Mouse (Mus musculus) MEL (cell line): ENCODE data around the gene Drg1. TPM values are rescaled to one million over a fixed set of nuclear protein-coding genes. Genes with fewer than 3 reads are reported as not detected.
A peak's percentile ranks its signal among the peaks of the same experiment; 100 is the strongest.

Source experiments
- DNase-seq: peaks from one replicate; pipeline ENCODE4 v3.0.0; 2011; ENCODE audit warnings: low read depth, low spot score
- H3K27ac ChIP-seq: 2 replicates; pipeline ENCODE4 v1.5.1; 2012; ENCODE audit warnings: low read depth, mild to moderate bottlenecking, control low read depth, low read length, moderate library complexity; ENCODE audit not compliant: control insufficient read depth
- H3K27me3 ChIP-seq, 2 experiments: fragments of 150-350 bp in 1 of 2; sonication (generic) in 1 of 2; 2 replicates each; pipeline ENCODE4 v1.6.1; 2012; ENCODE audit warnings: low read length in 2 of 2, mild to moderate bottlenecking in 2 of 2, improper control_type of control experiment in 1 of 2, moderate library complexity in 1 of 2; ENCODE audit not compliant: insufficient read depth in 2 of 2, control insufficient read depth in 1 of 2
- H3K36me3 ChIP-seq, 2 experiments: 2 replicates each; pipeline ENCODE4 v1.6.1; 2012 to 2014; ENCODE audit warnings: low read length in 2 of 2, improper control_type of control experiment in 1 of 2, inconsistent platforms in 1 of 2, mild to moderate bottlenecking in 1 of 2; ENCODE audit not compliant: insufficient read depth in 2 of 2, control insufficient read depth in 1 of 2
- H3K4me1 ChIP-seq, 2 experiments: fragments of 150-350 bp in 1 of 2; sonication (generic) in 1 of 2; 2 replicates each; pipeline ENCODE4 v1.6.1; 2012; ENCODE audit warnings: low read length in 2 of 2, improper control_type of control experiment in 1 of 2, mild to moderate bottlenecking in 1 of 2; ENCODE audit not compliant: insufficient read depth in 2 of 2, control insufficient read depth in 1 of 2
- H3K4me3 ChIP-seq, 2 experiments: fragments of 150-350 bp in 1 of 2; sonication (generic) in 1 of 2; 2 replicates each; pipeline ENCODE4 v1.5.1; 2012; ENCODE audit warnings: low read depth in 2 of 2, low read length in 2 of 2, mild to moderate bottlenecking in 2 of 2, moderate library complexity in 2 of 2, control low read depth in 1 of 2, improper control_type of control experiment in 1 of 2; ENCODE audit not compliant: control insufficient read depth in 1 of 2, insufficient read depth in 1 of 2
- H3K79me2 ChIP-seq: 2 replicates; pipeline ENCODE4 v1.6.1; 2012; ENCODE audit warnings: mild to moderate bottlenecking, low read length, moderate library complexity; ENCODE audit not compliant: control insufficient read depth, poor library complexity, insufficient read depth
- H3K9ac ChIP-seq: 2 replicates; pipeline ENCODE4 v1.6.1; 2012; ENCODE audit warnings: low read depth, mild to moderate bottlenecking, control low read depth, low read length, moderate library complexity; ENCODE audit not compliant: control insufficient read depth, poor library complexity, severe bottlenecking
- H3K9me3 ChIP-seq: fragments of 150-350 bp; sonication (generic); replicated peaks from 2 replicates; pipeline ENCODE4 v1.6.1; 2012; ENCODE audit warnings: mild to moderate bottlenecking, low read length, improper control_type of control experiment, moderate library complexity; ENCODE audit not compliant: insufficient read depth
- CHD1 ChIP-seq: IDR thresholded peaks from 2 replicates; pipeline ENCODE4 v1.6.1; 2012; ENCODE audit warnings: low read depth, mild to moderate bottlenecking, inconsistent platforms, low read length, improper control_type of control experiment
- CHD2 ChIP-seq: IDR thresholded peaks from 2 replicates; pipeline ENCODE4 v1.6.1; 2011; ENCODE audit warnings: low read length, improper control_type of control experiment
- CTCF ChIP-seq, 3 experiments: IDR thresholded peaks in 2 of 3; conservative IDR thresholded peaks in 1 of 3; 2 replicates each; pipeline ENCODE4 v1.5.1; 2011 to 2012; ENCODE audit warnings: low read length in 3 of 3, low read depth in 2 of 3, mild to moderate bottlenecking in 2 of 3, improper control_type of control experiment in 1 of 3, inconsistent platforms in 1 of 3, mixed read lengths in 1 of 3, moderate library complexity in 1 of 3; ENCODE audit not compliant: control insufficient read depth in 1 of 3, insufficient read depth in 1 of 3, poor library complexity in 1 of 3, severe bottlenecking in 1 of 3
- E2F4 ChIP-seq: IDR thresholded peaks from 2 replicates; pipeline ENCODE4 v1.6.1; 2011; ENCODE audit warnings: low read depth, low read length, improper control_type of control experiment, borderline replicate concordance
- ELF1 ChIP-seq: IDR thresholded peaks from 2 replicates; pipeline ENCODE4 v1.6.1; 2014; ENCODE audit warnings: low read depth, mild to moderate bottlenecking, inconsistent platforms, low read length, improper control_type of control experiment, moderate library complexity
- EP300 ChIP-seq, 2 experiments: IDR thresholded peaks; 2 replicates each; pipeline ENCODE4 v1.6.1; 2011; ENCODE audit warnings: improper control_type of control experiment in 2 of 2, low read length in 2 of 2, low read depth in 1 of 2, mild to moderate bottlenecking in 1 of 2
- ETS1 ChIP-seq: IDR thresholded peaks from 2 replicates; pipeline ENCODE4 v1.6.1; 2012; ENCODE audit warnings: low read depth, mild to moderate bottlenecking, inconsistent platforms, low read length, improper control_type of control experiment, moderate library complexity
- GABPA ChIP-seq: IDR thresholded peaks from 2 replicates; pipeline ENCODE4 v1.6.1; 2012; ENCODE audit warnings: low read depth, mild to moderate bottlenecking, inconsistent platforms, low read length, improper control_type of control experiment, moderate library complexity
- GATA1 ChIP-seq: IDR thresholded peaks from 2 replicates; pipeline ENCODE4 v1.6.1; 2011; ENCODE audit warnings: low read depth, low read length, improper control_type of control experiment
- HCFC1 ChIP-seq: IDR thresholded peaks from 2 replicates; pipeline ENCODE4 v1.6.1; 2012; ENCODE audit warnings: low read depth, mild to moderate bottlenecking, inconsistent platforms, low read length, improper control_type of control experiment, moderate library complexity
- JUND ChIP-seq: IDR thresholded peaks from 2 replicates; pipeline ENCODE4 v1.6.1; 2011; ENCODE audit warnings: low read depth, mild to moderate bottlenecking, improper control_type of control experiment, low read length
- KAT2A ChIP-seq: conservative IDR thresholded peaks from 2 replicates; pipeline ENCODE4 v1.6.1; 2012; ENCODE audit warnings: low read depth, low read length, improper control_type of control experiment, inconsistent platforms
- MAFK ChIP-seq: IDR thresholded peaks from 2 replicates; pipeline ENCODE4 v1.6.1; 2011; ENCODE audit warnings: low read depth, mild to moderate bottlenecking, low read length, improper control_type of control experiment, borderline replicate concordance
- MAX ChIP-seq: IDR thresholded peaks from 2 replicates; pipeline ENCODE4 v1.6.1; 2011; ENCODE audit warnings: low read length, improper control_type of control experiment
- MAZ ChIP-seq: IDR thresholded peaks from 2 replicates; pipeline ENCODE4 v1.6.1; 2012; ENCODE audit warnings: low read depth, mild to moderate bottlenecking, inconsistent platforms, low read length, improper control_type of control experiment
- MEF2A ChIP-seq: IDR thresholded peaks from 2 replicates; pipeline ENCODE4 v1.6.1; 2014; ENCODE audit warnings: low read depth, mild to moderate bottlenecking, inconsistent platforms, low read length, improper control_type of control experiment; ENCODE audit not compliant: poor library complexity, insufficient replicate concordance, severe bottlenecking; ENCODE audit errors: extremely low read depth
- MXI1 ChIP-seq: IDR thresholded peaks from 2 replicates; pipeline ENCODE4 v1.6.1; 2011; ENCODE audit warnings: mild to moderate bottlenecking, low read depth, low read length, improper control_type of control experiment
- MYB ChIP-seq: IDR thresholded peaks from 2 replicates; pipeline ENCODE4 v1.6.1; 2011; ENCODE audit warnings: mild to moderate bottlenecking, low read depth, low read length, improper control_type of control experiment
- MYC ChIP-seq: IDR thresholded peaks from 2 replicates; pipeline ENCODE4 v1.6.1; 2011; ENCODE audit warnings: low read depth, mild to moderate bottlenecking, low read length, improper control_type of control experiment, moderate library complexity
- NELFE ChIP-seq: IDR thresholded peaks from 2 replicates; pipeline ENCODE4 v1.6.1; 2011; ENCODE audit warnings: low read depth, low read length, improper control_type of control experiment
- NRF1 ChIP-seq: IDR thresholded peaks from 2 replicates; pipeline ENCODE4 v1.6.1; 2014; ENCODE audit warnings: low read depth, mild to moderate bottlenecking, inconsistent platforms, low read length, improper control_type of control experiment, moderate library complexity; ENCODE audit not compliant: poor library complexity, insufficient read depth, severe bottlenecking
- POLR2A ChIP-seq, 2 experiments: IDR thresholded peaks; 2 replicates each; pipeline ENCODE4 v1.6.1; 2011 to 2012; ENCODE audit warnings: low read length in 2 of 2, mild to moderate bottlenecking in 2 of 2, control low read depth in 1 of 2, improper control_type of control experiment in 1 of 2, low read depth in 1 of 2, moderate library complexity in 1 of 2; ENCODE audit not compliant: control insufficient read depth in 1 of 2, insufficient read depth in 1 of 2, poor library complexity in 1 of 2
- POLR2AphosphoS2 ChIP-seq: IDR thresholded peaks from 2 replicates; pipeline ENCODE4 v1.6.1; 2011; ENCODE audit warnings: low read length, improper control_type of control experiment
- POLR2AphosphoS5 ChIP-seq: IDR thresholded peaks from 2 replicates; pipeline ENCODE4 v1.6.1; 2012; ENCODE audit warnings: low read depth, borderline replicate concordance, mild to moderate bottlenecking, inconsistent platforms, low read length, moderate library complexity, mixed read lengths
- RAD21 ChIP-seq: IDR thresholded peaks from 2 replicates; pipeline ENCODE4 v1.6.1; 2011; ENCODE audit warnings: mild to moderate bottlenecking, low read depth, low read length, improper control_type of control experiment
- RCOR1 ChIP-seq: IDR thresholded peaks from 2 replicates; pipeline ENCODE4 v1.6.1; 2012; ENCODE audit warnings: low read depth, mild to moderate bottlenecking, inconsistent platforms, low read length, improper control_type of control experiment
- SIN3A ChIP-seq: IDR thresholded peaks from 2 replicates; pipeline ENCODE4 v1.6.1; 2012; ENCODE audit warnings: low read length, improper control_type of control experiment, inconsistent platforms
- SMC3 ChIP-seq: IDR thresholded peaks from 2 replicates; pipeline ENCODE4 v1.6.1; 2011; ENCODE audit warnings: low read depth, low read length, improper control_type of control experiment
- TAL1 ChIP-seq: IDR thresholded peaks from 2 replicates; pipeline ENCODE4 v1.6.1; 2012; ENCODE audit warnings: mild to moderate bottlenecking, inconsistent platforms, low read length, moderate library complexity, mixed read lengths
- TBP ChIP-seq: IDR thresholded peaks from 2 replicates; pipeline ENCODE4 v1.8.0; 2011; ENCODE audit warnings: low read depth, low read length, improper control_type of control experiment
- TCF12 ChIP-seq: IDR thresholded peaks from 2 replicates; pipeline ENCODE4 v1.6.1; 2014; ENCODE audit warnings: low read depth, mild to moderate bottlenecking, inconsistent platforms, low read length, improper control_type of control experiment, moderate library complexity
- UBTF ChIP-seq: IDR thresholded peaks from 2 replicates; pipeline ENCODE4 v1.6.1; 2012; ENCODE audit warnings: low read depth, mild to moderate bottlenecking, inconsistent platforms, low read length, improper control_type of control experiment, moderate library complexity, borderline replicate concordance; ENCODE audit not compliant: insufficient read depth
- USF1 ChIP-seq: IDR thresholded peaks from 2 replicates; pipeline ENCODE4 v1.6.1; 2014; ENCODE audit warnings: low read depth, mild to moderate bottlenecking, inconsistent platforms, low read length, improper control_type of control experiment, moderate library complexity
- USF2 ChIP-seq, 2 experiments: IDR thresholded peaks; 2 replicates each; pipeline ENCODE4 v1.6.1; 2011 to 2012; ENCODE audit warnings: improper control_type of control experiment in 2 of 2, low read length in 2 of 2, borderline replicate concordance in 1 of 2, inconsistent platforms in 1 of 2, low read depth in 1 of 2, mild to moderate bottlenecking in 1 of 2; ENCODE audit not compliant: insufficient read depth in 1 of 2
- ZC3H11A ChIP-seq: IDR thresholded peaks from 2 replicates; pipeline ENCODE4 v1.6.1; 2012; ENCODE audit warnings: low read depth, mild to moderate bottlenecking, inconsistent platforms, low read length, improper control_type of control experiment
- ZKSCAN1 ChIP-seq: IDR thresholded peaks from 2 replicates; pipeline ENCODE4 v1.6.1; 2012; ENCODE audit warnings: low read depth, mild to moderate bottlenecking, inconsistent platforms, low read length, improper control_type of control experiment, moderate library complexity
- ZMIZ1 ChIP-seq: IDR thresholded peaks from 2 replicates; pipeline ENCODE4 v1.6.1; 2012; ENCODE audit warnings: low read depth, mild to moderate bottlenecking, inconsistent platforms, low read length, improper control_type of control experiment, moderate library complexity
- ZNF384 ChIP-seq: IDR thresholded peaks from 2 replicates; pipeline ENCODE4 v1.6.1; 2012; ENCODE audit warnings: low read depth, mild to moderate bottlenecking, inconsistent platforms, low read length, improper control_type of control experiment
- polyA plus RNA-seq, 2 experiments: library from polyadenylated mRNA; stranded (reverse) in 1 of 2; unstranded in 1 of 2; fragments of >175 nt in 1 of 2; fragments of >200 nt in 1 of 2; gene quantifications; 2 replicates each; pipeline versions ENCODE4 v1.2.1 to v1.2.4; 2012; ENCODE audit warnings: low replicate concordance in 2 of 2, low read depth in 1 of 2; ENCODE audit not compliant: insufficient read length in 2 of 2, insufficient read depth in 1 of 2, missing spikeins in 1 of 2
- total RNA-seq: library from RNA; depleted of rRNA; stranded (reverse); fragments of 300-350 nt; gene quantifications from 2 replicates; pipeline ENCODE4 v1.2.3, GENCODE M21; 2012

Drg1 gene
- total and polyA plus RNA-seq, 3 experiments, result 161 to 1,664 (median 212) TPM

- H3K9ac ChIP-seq, result peak overlapping the region; percentile 32
- H3K4me1 ChIP-seq, result peaks cover 35 to 47% of the 10 kb centered on the region in 2 experiments
- H3K27ac ChIP-seq, result peak overlapping the region; percentile 78
- H3K4me3 ChIP-seq, result no peak overlapping the region
- peaks cover 7 to 47% of the 10 kb centered on the region in 2 experiments for H3K36me3 ChIP-seq
- peak; percentile 78 for DNase-seq
- no peaks in the 10 kb centered on the region for H3K9me3 ChIP-seq
- no peaks in the 10 kb centered on the region for H3K27me3 ChIP-seq
- H3K79me2 ChIP-seq, result no peaks in the 10 kb centered on the region
- TF ChIP-seq MYC (no peak), MXI1 (no peak), HCFC1 (peak; percentile 29; the same call in 1 of the 2 replicates), CTCF (IDR thresholded peaks at IDR 0.05 in 2 of 3, conservative IDR thresholded peaks at IDR 0.05 in 1 of 3; ENCODE audit: control insufficient read depth in 1 of 3, insufficient read depth in 1 of 3, low read depth in 2 of 3, low read length in 3 of 3, poor library complexity in 1 of 3, severe bottlenecking in 1 of 3) (no peak), MAFK (no peak), MEF2A (no peak), MYB (no peak), ETS1 (peak; percentile 81), NELFE (0 out of 2 replicates have a peak, but pooled peaks have one; percentile 22), ELF1 (no peak), RAD21 (no peak), ZKSCAN1 (no peak), ZC3H11A (peak; percentile 17; the same call in 1 of the 2 replicates), MAZ (no peak), USF1 (no peak), CHD2 (peak; percentile 51), NRF1 (no peak), CHD1 (no peak), SMC3 (no peak), ZNF384 (no peak), POLR2AphosphoS2 (no peak), TAL1 (no peak), SIN3A (peak; percentile 34), EP300 (IDR thresholded peaks at IDR 0.05; ENCODE audit: low read depth in 1 of 2, low read length in 2 of 2) (peak; percentile 70 to 79), GABPA (no peak), TCF12 (peak; percentile 69), MAX (no peak), E2F4 (no peak), GATA1 (peak; percentile 96), JUND (no peak), RCOR1 (no peak), TBP (no peak), POLR2A (IDR thresholded peaks at IDR 0.05; ENCODE audit: control insufficient read depth in 1 of 2, insufficient read depth in 1 of 2, low read depth in 1 of 2, low read length in 2 of 2, poor library complexity in 1 of 2) (no peak), UBTF (no peak), ZMIZ1 (no peak), POLR2AphosphoS5 (no peak), KAT2A (no peak), USF2 (IDR thresholded peaks at IDR 0.05; ENCODE audit: borderline replicate concordance in 1 of 2, insufficient read depth in 1 of 2, low read depth in 1 of 2, low read length in 2 of 2) (no peak)
Measured at GRCm38 (mm10) chr11:3313294-3313693, 47.1 kb upstream of the Drg1 start.
